Comparison of ENCODE assay signal across 8 mouse cellular contexts in the genomic region with DNA sequence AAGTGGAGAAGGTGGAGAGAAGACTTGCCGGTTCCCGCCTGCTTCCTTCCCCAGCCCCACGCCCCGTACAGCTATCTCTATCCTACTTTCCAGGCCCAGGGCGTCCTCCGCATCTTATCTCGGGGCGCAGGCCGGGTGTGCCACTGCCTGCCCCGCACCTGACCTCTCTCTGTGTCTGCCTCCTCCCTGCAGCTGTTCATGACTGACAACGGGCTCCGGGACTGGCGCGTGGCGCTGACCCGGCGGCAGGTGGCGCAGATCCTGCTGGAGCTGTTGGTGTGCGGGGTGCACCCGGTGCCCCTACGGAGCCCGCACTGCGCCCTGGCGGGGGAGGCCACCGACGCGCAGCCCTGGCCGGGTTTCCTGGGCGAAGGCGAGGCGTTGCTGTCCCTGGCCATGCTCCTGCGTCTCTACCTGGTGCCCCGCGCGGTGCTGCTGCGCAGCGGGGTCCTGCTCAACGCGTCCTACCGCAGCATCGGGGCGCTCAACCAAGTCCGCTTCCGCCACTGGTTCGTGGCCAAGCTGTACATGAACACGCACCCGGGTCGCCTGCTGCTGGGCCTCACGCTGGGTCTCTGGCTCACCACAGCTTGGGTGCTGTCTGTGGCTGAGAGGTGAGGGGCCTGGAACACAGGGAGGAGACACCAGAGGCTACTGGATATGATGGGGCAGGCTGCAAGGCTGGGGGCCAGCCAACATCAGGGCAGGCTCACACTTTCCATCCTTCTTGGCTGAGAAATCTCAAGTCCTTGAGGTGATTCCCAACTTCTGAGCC. TPM values are rescaled to one million over a fixed set of nuclear protein-coding genes. Genes with fewer than 3 reads are reported as not detected.
DNase-seq lines count a peak whose midpoint lies in the region; ATAC-seq and TF ChIP-seq lines count a peak whose summit lies in the region.

No protein-coding gene starts in this region.

- H3K4me3 ChIP-seq in left cerebral cortex, adult 2 months = 0 out of 2 replicates have a peak overlapping the region, but pooled peaks have one; percentile 7
- peak overlapping the region; percentile 14; the same call in 1 of the 2 replicates for H3K4me3 ChIP-seq in kidney, postnatal 0 days (replicated peaks; ENCODE audit: low read depth, low read length)
- H3K4me3 ChIP-seq in stomach, postnatal 0 days (ENCODE audit: low read depth, low read length) = peak overlapping the region; percentile 17; the same call in 1 of the 2 replicates

- no peaks in the 10 kb centered on the region for H3K36me3 ChIP-seq in kidney, postnatal 0 days (ENCODE audit: insufficient read depth, low read length)
- H3K36me3 ChIP-seq in stomach, postnatal 0 days (ENCODE audit: control insufficient read depth, insufficient read depth, low read length) = no peaks in the 10 kb centered on the region

- no peak overlapping the region for H3K27ac ChIP-seq in left cerebral cortex, adult 2 months
- H3K27ac ChIP-seq in kidney, postnatal 0 days = no peak overlapping the region
- 0 out of 2 replicates have a peak overlapping the region, but pooled peaks have one; percentile 24 for H3K27ac ChIP-seq in stomach, postnatal 0 days (replicated peaks)

- peaks cover 7% of the 10 kb centered on the region; the same call in 1 of the 2 replicates for H3K4me1 ChIP-seq in kidney, postnatal 0 days (replicated peaks; ENCODE audit: insufficient read depth, low read length)
- H3K4me1 ChIP-seq in stomach, postnatal 0 days (replicated peaks; ENCODE audit: control insufficient read depth, insufficient read depth) = peaks cover 9% of the 10 kb centered on the region; the same call in 1 of the 2 replicates

- TF ChIP-seq EP300 in stomach, postnatal 0 days (optimal IDR thresholded peaks at IDR 0.05) = no peak

- H3K9ac ChIP-seq in kidney, postnatal 0 days (ENCODE audit: low read depth, low read length) = 0 out of 2 replicates have a peak overlapping the region, but pooled peaks have one; percentile 13
- peak overlapping the region; percentile 50 for H3K9ac ChIP-seq in stomach, postnatal 0 days (ENCODE audit: low read length)

- no peaks in the 10 kb centered on the region for H3K9me3 ChIP-seq in kidney, postnatal 0 days (replicated peaks; ENCODE audit: low read length)
- H3K9me3 ChIP-seq in stomach, postnatal 0 days (ENCODE audit: control insufficient read depth, low read length) = no peaks in the 10 kb centered on the region

- intact Hi-C loops in left cerebral cortex, adult 2 months (cut with DNase I) = loop anchor here (1.0 kb wide), 1 partner anchor 12 kb away; no protein-coding TSS in a partner anchor

- no peaks in the 10 kb centered on the region for H3K27me3 ChIP-seq in kidney, postnatal 0 days (ENCODE audit: insufficient read depth, low read length)
- no peaks in the 10 kb centered on the region for H3K27me3 ChIP-seq in stomach, postnatal 0 days (ENCODE audit: control insufficient read depth, insufficient read depth, low read length)

- 6% methylated on average over 49 of the region's 49 CpGs for WGBS in kidney, postnatal 0 days
- WGBS in stomach, postnatal 0 days = 10% methylated on average over 47 of the region's 49 CpGs

- DNase-seq in left cerebral cortex, adult 2 months (ENCODE audit: extremely low spot score in 1 of 2, low spot score in 2 of 2) = peak; percentile 33 to 41
- DNase-seq in left cerebral cortex, adult 11 months (ENCODE audit: low spot score) = no peak
- DNase-seq in cerebellum, postnatal 10 days = peak; percentile 56 to 61
- DNase-seq in gastrocnemius, postnatal 10 days = peak; percentile 41
- peak; percentile 31 for DNase-seq in kidney, postnatal 0 days (ENCODE audit: low spot score)
- peak; percentile 87 for DNase-seq in stomach, postnatal 0 days (ENCODE audit: low spot score)
- no peak for DNase-seq in natural killer cell, adult 2 months (ENCODE audit: low spot score in 2 of 2)

- 0 out of 2 replicates have a peak, but pooled peaks have one; percentile 19 for ATAC-seq in kidney, postnatal 0 days (replicated peaks; ENCODE audit: low FRiP score, low read depth)
- peak; percentile 89 for ATAC-seq in megakaryocyte-erythroid progenitor cell, adult 5-6 weeks (replicated peaks; ENCODE audit: low FRiP score, low TSS enrichment, poor library complexity, severe bottlenecking)
- peak; percentile 91 for ATAC-seq in stomach, postnatal 0 days (ENCODE audit: low FRiP score, low TSS enrichment)

- TF ChIP-seq CTCF in left cerebral cortex, adult 2 months (IDR thresholded peaks at IDR 0.05) = peak; percentile 33
- peak; percentile 58 for TF ChIP-seq CTCF in kidney, postnatal 0 days (IDR thresholded peaks at IDR 0.05; ENCODE audit: low read depth)
- TF ChIP-seq CTCF in stomach, postnatal 0 days (IDR thresholded peaks at IDR 0.05; ENCODE audit: low read depth) = peak; percentile 70

- peak overlapping the region; percentile 53 for H3K4me2 ChIP-seq in kidney, postnatal 0 days (ENCODE audit: low read length)
- H3K4me2 ChIP-seq in stomach, postnatal 0 days (replicated peaks; ENCODE audit: low read depth) = peak overlapping the region; percentile 49

RNA-seq across cellular contexts. Expression of a gene that starts 7.2 kb away (rescaled TPM):
- total RNA-seq in left cerebral cortex, adult 2 months (2021) = under 1 TPM; 0.19 to 0.45 TPM
- total RNA-seq in gastrocnemius, postnatal 10 days (2021) = 1 to 10 TPM in 1 of 2 experiments, under 1 TPM in 1; 0.14 to 1.8 TPM
- 8.0 and 9.6 TPM in 2 replicates for polyA plus RNA-seq in kidney, postnatal 0 days (2015; fragmentation: Nextera tagmentation; extraction: Ambion mirVana)
- 120 and 147 TPM in 2 replicates for total RNA-seq in megakaryocyte-erythroid progenitor cell, adult 5-6 weeks (2014; fragmentation: Nextera tagmentation)
- 121 and 155 TPM in 2 replicates for total RNA-seq in megakaryocyte-erythroid progenitor cell, adult 5-6 weeks (2017)
- polyA plus RNA-seq in stomach, postnatal 0 days (2015; fragmentation: Nextera tagmentation; extraction: Ambion mirVana) = 15.5 and 17.0 TPM in 2 replicates

RNA-seq across cellular contexts. Expression of a gene that starts 22.1 kb away (rescaled TPM):
- 10 to 100 TPM; 43.7 to 47.5 TPM for total RNA-seq in left cerebral cortex, adult 2 months (2021)
- 10 to 100 TPM; 15.4 to 17.1 TPM for total RNA-seq in gastrocnemius, postnatal 10 days (2021)
- 20.6 and 20.8 TPM in 2 replicates for polyA plus RNA-seq in kidney, postnatal 0 days (2015; fragmentation: Nextera tagmentation; extraction: Ambion mirVana)
- 32.7 and 41.2 TPM in 2 replicates for total RNA-seq in megakaryocyte-erythroid progenitor cell, adult 5-6 weeks (2014; fragmentation: Nextera tagmentation)
- 11.2 and 26.3 TPM in 2 replicates for total RNA-seq in megakaryocyte-erythroid progenitor cell, adult 5-6 weeks (2017)
- 14.1 and 14.4 TPM in 2 replicates for polyA plus RNA-seq in stomach, postnatal 0 days (2015; fragmentation: Nextera tagmentation; extraction: Ambion mirVana)

RNA-seq across cellular contexts. Expression of a gene that starts 28.3 kb away (rescaled TPM):
- total RNA-seq in left cerebral cortex, adult 2 months (2021) = not detected
- not detected for total RNA-seq in gastrocnemius, postnatal 10 days (2021)
- polyA plus RNA-seq in kidney, postnatal 0 days (2015; fragmentation: Nextera tagmentation; extraction: Ambion mirVana) = not detected in 2 replicates
- total RNA-seq in megakaryocyte-erythroid progenitor cell, adult 5-6 weeks (2014; fragmentation: Nextera tagmentation) = not detected in 2 replicates
- total RNA-seq in megakaryocyte-erythroid progenitor cell, adult 5-6 weeks (2017) = not detected in 2 replicates
- polyA plus RNA-seq in stomach, postnatal 0 days (2015; fragmentation: Nextera tagmentation; extraction: Ambion mirVana) = 196 and 201 TPM in 2 replicates

RNA-seq across cellular contexts. Expression of a gene that starts 43.5 kb away (rescaled TPM):
- total RNA-seq in left cerebral cortex, adult 2 months (2021) = not detected
- total RNA-seq in gastrocnemius, postnatal 10 days (2021) = not detected
- polyA plus RNA-seq in kidney, postnatal 0 days (2015; fragmentation: Nextera tagmentation; extraction: Ambion mirVana) = 0.27 and 0.45 TPM in 2 replicates
- total RNA-seq in megakaryocyte-erythroid progenitor cell, adult 5-6 weeks (2014; fragmentation: Nextera tagmentation) = not detected in 2 replicates
- total RNA-seq in megakaryocyte-erythroid progenitor cell, adult 5-6 weeks (2017) = not detected in 2 replicates
- 0.15 and 0.42 TPM in 2 replicates for polyA plus RNA-seq in stomach, postnatal 0 days (2015; fragmentation: Nextera tagmentation; extraction: Ambion mirVana)

Comparison
In these comparisons a context has a peak if more than half of its experiments do, and no peak if none do; other contexts are left out.
1. DNase-seq: peak in left cerebral cortex, adult 2 months (2 of 2), cerebellum, postnatal 10 days (2 of 2), gastrocnemius, postnatal 10 days (single experiment), kidney, postnatal 0 days (single experiment) and stomach, postnatal 0 days (single experiment); none in left cerebral cortex, adult 11 months (single experiment) and natural killer cell, adult 2 months (0 of 2).
2. ATAC-seq: peak in every context shown above with its lines; median percentile 91 in stomach, postnatal 0 days; 89 in megakaryocyte-erythroid progenitor cell, adult 5-6 weeks; 19 in kidney, postnatal 0 days.
3. RNA of a gene that starts 7.2 kb away (total RNA-seq): 120 to 155 TPM in megakaryocyte-erythroid progenitor cell, adult 5-6 weeks; 0.14 to 1.8 TPM in gastrocnemius, postnatal 10 days and 0.19 to 0.45 TPM in left cerebral cortex, adult 2 months; every median in the first group is over 10 times any median in the second.
4. Peak in every context shown above with its lines, with median percentiles within 50 percentile points of each other: H3K4me3 ChIP-seq and CTCF ChIP-seq.